Mouse (Mus musculus): ENCODE results near the gene Acot12. TPM values are rescaled to one million over a fixed set of nuclear protein-coding genes. Genes with fewer than 3 reads are reported as not detected.

The Acot12 gene
- polyA plus RNA-seq, 1 experiment from 2014 or later, result 0.24 TPM

Small RNAs within 50 kb of the gene (microRNA-seq; reads per million reads assigned to microRNA genes)
- gene Gm27656, result not detected

Other genes with a start within 250 kb of the Acot12 start
- 15.8 and 18.1 TPM in 2 replicates for gene Zcchc9, start 66.2 kb downstream of the Acot12 start, polyA plus RNA-seq (2015; fragmentation: Nextera tagmentation; extraction: Ambion mirVana)
- gene Ckmt2, start 135.4 kb downstream of the Acot12 start, polyA plus RNA-seq (2015; fragmentation: Nextera tagmentation; extraction: Ambion mirVana), result 0.14 and 0.79 TPM in 2 replicates